Mouse (Mus musculus) splenic B cell, adult 2 months (primary cell): ENCODE results near the gene Syce2.
A peak's percentile ranks its signal among the peaks of the same experiment; 100 is the strongest.

Experiments
- DNase-seq: peaks from one replicate; pipeline ENCODE4 v3.0.0-alpha.2; 2011; ENCODE audit warnings: low read depth, low spot score
- H3K27me3 ChIP-seq: 2 replicates; pipeline ENCODE4 v1.6.1; 2012; ENCODE audit warnings: mild to moderate bottlenecking, low read length, moderate library complexity, mixed read lengths; ENCODE audit not compliant: control insufficient read depth, poor library complexity, insufficient read depth, severe bottlenecking
- H3K36me3 ChIP-seq: 2 replicates; pipeline ENCODE4 v1.6.1; 2012; ENCODE audit warnings: mild to moderate bottlenecking, low read length, moderate library complexity, mixed read lengths; ENCODE audit not compliant: control insufficient read depth, poor library complexity, insufficient read depth, severe bottlenecking

The Syce2 gene

DNA sequence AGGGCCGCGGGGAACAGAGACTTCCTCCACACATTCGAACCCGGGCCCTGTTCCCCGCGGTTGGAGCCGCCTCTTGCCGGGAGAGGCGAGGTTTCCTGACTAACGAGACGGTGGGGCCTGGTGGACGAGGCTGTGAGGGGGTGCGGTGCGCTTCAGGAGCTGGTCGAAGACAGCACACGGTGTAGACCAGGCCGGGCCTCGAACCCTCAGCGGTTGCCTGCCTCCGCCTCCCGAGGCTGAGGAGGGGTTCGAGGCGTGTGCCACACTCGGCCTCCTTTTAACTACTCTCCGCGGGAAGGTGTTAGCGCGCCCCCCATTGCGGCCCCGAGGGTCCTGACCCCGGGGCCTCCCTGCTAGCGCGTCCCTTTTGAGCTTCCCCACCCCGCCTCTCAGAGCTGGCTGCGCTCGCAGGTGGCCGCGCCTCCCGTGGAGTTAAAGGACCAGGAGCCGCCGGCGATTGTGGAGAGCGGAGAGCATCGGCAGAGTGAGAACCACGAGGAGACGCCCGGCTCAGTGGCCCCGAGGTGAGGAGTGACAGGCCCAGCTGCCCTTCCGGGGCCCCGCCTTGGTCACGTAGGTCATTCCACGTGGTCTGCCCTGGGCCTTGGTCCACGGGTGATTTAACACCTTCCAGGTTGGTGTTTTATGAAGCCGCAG, 526 bp downstream of the Syce2 start:
- DNase-seq, result peak; percentile 50
- H3K36me3 ChIP-seq, result peaks cover 6% of the 10 kb centered on the region; the same call in 1 of the 2 replicates
- no peaks in the 10 kb centered on the region for H3K27me3 ChIP-seq

GRCm38 (mm10) chr8:84873016-84873415, 1.1 kb downstream of the Syce2 start:
- no peak for DNase-seq
- Histone ChIP-seq H3K36me3 (peaks cover 3% of the 10 kb centered on the region; the same call in 1 of the 2 replicates), H3K27me3 (no peaks in the 10 kb centered on the region)

DNA sequence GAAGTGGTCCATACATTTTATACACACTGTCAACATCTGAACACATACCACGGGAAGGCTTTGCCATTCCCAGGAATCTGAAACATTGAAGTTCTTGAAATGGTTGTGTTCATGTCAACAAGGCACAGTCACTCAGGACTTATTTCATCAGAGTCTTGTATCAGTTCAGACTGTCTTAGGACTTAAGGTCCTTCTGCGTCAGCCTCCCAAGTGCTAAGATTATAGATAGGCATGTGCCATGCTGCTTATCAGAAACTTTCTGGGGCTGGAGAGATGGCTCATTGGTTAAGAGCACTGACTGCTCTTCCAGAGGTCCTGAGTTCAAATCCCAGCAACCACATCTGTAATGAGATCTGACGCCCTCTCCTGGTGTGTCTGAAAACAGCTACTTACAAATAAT, 2.4 kb downstream of the Syce2 start:
- no peaks in the 10 kb centered on the region for H3K27me3 ChIP-seq
- H3K36me3 ChIP-seq, result no peaks in the 10 kb centered on the region
- no peak for DNase-seq

GRCm38 (mm10) chr8:84877297-84878035, 5.6 kb downstream of the Syce2 start:
- no peak for DNase-seq
- Histone ChIP-seq H3K27me3 (no peaks in the 10 kb centered on the region), H3K36me3 (no peaks in the 10 kb centered on the region)

GRCm38 (mm10) chr8:84878915-84879314, 7.0 kb downstream of the Syce2 start:
- Histone ChIP-seq H3K27me3 (no peaks in the 10 kb centered on the region), H3K36me3 (no peaks in the 10 kb centered on the region)
- no peak for DNase-seq

DNA sequence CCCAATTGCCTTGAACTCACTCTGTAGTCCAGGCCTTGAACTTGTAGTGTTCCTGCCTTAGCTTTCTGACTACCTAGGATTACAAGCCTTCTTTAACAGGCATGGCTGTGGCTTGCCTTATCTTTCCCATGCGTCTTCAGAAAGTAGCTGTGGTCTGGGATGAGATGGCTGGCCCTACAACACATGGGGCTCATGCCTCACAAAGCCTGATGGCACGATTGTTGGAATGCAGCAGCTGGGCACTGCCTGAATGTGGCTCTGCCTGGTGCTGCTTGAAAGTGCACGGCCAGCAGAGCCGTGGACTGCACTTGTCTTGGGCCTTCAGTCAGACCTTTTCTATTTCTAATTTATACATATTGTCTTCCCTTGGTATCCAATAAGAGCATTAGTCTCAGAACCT, 12.8 kb downstream of the Syce2 start:
- Histone ChIP-seq H3K27me3 (no peaks in the 10 kb centered on the region), H3K36me3 (no peaks in the 10 kb centered on the region)
- no peak for DNase-seq

GRCm38 (mm10) chr8:84888280-84888679, 16.4 kb downstream of the Syce2 start:
- DNase-seq, result no peak
- H3K36me3 ChIP-seq, result no peaks in the 10 kb centered on the region
- no peaks in the 10 kb centered on the region for H3K27me3 ChIP-seq

DNA sequence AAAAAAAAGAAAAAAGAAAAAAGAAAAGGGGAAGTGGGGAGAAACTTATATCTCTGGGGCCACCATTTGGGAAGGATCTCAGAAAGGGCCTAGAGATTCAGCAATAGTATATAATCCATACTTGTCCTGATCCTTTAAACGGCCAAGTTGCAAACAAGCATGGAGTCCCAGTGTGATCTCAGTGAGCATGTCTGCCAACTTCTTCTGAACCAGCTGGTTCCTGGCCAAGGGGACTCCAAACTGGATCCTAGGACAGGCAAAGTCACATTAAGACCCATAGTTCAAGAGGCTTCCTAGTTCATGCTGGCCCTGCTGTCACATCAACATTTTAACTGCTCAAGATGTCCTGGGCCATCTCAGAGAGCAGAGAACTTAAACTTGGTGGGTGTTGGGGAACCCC, 17.2 kb downstream of the Syce2 start:
- no peak for DNase-seq
- Histone ChIP-seq H3K27me3 (no peaks in the 10 kb centered on the region), H3K36me3 (no peaks in the 10 kb centered on the region)

GRCm38 (mm10) chr8:84892993-84893708, 21.2 kb downstream of the Syce2 start:
- DNase-seq, result no peak
- Histone ChIP-seq H3K36me3 (no peaks in the 10 kb centered on the region), H3K27me3 (no peaks in the 10 kb centered on the region)

DNA sequence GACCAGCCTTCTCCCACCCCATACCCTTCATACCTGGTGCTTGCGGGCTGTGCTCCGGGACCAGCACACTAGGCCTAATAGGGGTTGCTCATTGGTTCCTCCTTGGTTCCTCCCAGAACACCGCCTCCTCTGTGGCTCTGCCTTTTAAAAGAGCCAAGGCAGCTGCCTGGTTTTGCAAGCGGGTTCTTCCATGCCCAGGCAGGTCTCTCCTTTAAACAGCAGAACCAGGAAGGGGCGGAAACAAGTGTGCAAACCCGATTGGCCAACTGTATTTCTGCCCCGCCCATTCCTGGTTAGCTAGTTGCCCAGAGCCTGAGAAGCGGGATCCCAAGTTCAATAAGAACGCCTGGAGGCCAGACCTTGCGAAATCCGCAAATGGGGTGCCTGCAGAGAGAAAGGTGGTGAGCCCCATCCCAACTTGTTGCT, 21.8 kb downstream of the Syce2 start, which contains the start of gene Gcdh:
Gene Gcdh, minus strand, starts transcription at position 213 of the 426 bp plus-strand sequence.
- no peaks in the 10 kb centered on the region for H3K36me3 ChIP-seq
- peak; percentile 91 for DNase-seq
- no peaks in the 10 kb centered on the region for H3K27me3 ChIP-seq

DNA sequence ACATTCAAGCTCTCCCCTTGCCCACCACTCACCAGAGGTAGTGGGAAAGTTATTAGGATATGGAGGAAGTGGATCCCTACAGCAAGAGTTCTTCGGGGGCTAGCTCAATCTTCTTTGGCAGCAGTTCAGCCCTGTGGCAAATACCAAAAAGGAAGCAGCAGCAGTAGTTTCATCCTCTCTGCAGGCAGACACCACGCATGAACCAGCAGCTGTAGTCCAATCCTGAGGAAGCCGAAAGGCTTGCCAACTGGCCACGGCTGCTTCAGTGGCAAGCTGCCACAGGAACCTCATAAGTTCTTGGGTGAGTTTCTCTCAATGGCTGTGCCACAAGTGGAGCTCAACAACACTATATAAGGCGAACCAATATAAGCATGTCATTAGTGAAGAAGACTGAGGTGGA, 24.1 kb downstream of the Syce2 start:
- no peaks in the 10 kb centered on the region for H3K27me3 ChIP-seq
- DNase-seq, result no peak
- no peaks in the 10 kb centered on the region for H3K36me3 ChIP-seq

DNA sequence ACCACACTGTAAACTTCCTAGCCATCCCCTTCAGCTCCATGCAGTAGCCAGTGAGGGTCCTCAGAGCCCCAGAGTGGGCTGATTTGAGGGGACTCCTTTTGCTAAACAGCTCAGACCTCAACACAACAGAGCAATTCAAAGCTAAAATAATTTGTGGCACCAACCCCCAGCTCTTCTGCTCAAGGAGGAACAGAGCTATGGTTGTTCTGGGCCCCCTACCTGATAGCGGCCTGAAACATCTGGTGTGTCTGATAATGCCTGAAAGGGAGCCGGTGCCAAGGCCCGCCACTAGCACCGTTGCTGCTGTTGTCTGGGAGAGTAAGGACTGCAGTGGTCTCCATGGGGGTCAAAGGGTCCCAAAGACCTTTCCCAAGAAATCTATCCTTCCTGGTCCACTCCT, 29.2 kb downstream of the Syce2 start:
- H3K36me3 ChIP-seq, result no peaks in the 10 kb centered on the region
- DNase-seq, result no peak

GRCm38 (mm10) chr8:84901752-84902151, 29.8 kb downstream of the Syce2 start, which contains the start of gene Klf1:
Gene Klf1, plus strand, starts transcription at chr8:84901928.
- Histone ChIP-seq H3K36me3 (no peaks in the 10 kb centered on the region), H3K27me3 (no peaks in the 10 kb centered on the region)
- DNase-seq, result no peak

More for the DNA sequence above, 29.2 kb downstream of the Syce2 start:
- H3K27me3 ChIP-seq, result no peaks in the 10 kb centered on the region

DNA sequence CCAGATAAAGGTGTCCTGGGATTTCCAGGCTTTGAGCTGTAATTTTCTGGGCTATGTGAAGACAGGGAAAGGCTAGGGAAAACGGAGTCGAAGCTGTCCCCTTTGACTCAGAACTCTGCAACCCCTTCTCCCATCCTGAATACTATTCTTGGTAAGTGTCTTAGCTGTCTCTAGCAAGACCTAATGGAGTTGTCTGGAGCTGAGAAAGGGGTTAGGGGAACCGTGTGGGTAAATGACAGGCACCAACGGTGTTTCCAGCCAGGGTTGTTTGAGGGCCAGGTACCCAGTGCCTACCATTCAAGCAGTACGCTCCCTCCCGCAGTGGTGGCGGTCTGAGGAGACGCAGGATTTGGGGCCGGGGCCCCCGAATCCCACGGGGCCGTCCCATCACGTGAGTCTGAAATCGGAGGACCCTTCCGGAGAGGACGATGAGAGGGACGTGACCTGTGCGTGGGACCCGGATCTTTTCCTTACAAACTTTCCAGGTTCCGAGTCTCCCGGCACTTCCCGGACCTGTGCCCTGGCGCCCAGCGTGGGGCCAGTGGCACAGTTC, 30.5 kb downstream of the Syce2 start:
- H3K27me3 ChIP-seq, result no peaks in the 10 kb centered on the region
- no peak for DNase-seq
- no peaks in the 10 kb centered on the region for H3K36me3 ChIP-seq
